Mouse (Mus musculus) inflammation-experienced regulatory T-cells (primary cell): ENCODE measurements around the gene Zfp788. TPM values are rescaled to one million over a fixed set of nuclear protein-coding genes. Genes with fewer than 3 reads are reported as not detected.

Source experiments
- polyA plus RNA-seq, 2 experiments: library from polyadenylated mRNA; unstranded; fragments of 100-300 nt; shearing (Covaris generic); gene quantifications; one replicate each; pipeline ENCODE4 v1.2.1; 2017

Gene Zfp788
- 10 to 100 TPM; 12.4 to 13.3 TPM for polyA plus RNA-seq

DNA sequence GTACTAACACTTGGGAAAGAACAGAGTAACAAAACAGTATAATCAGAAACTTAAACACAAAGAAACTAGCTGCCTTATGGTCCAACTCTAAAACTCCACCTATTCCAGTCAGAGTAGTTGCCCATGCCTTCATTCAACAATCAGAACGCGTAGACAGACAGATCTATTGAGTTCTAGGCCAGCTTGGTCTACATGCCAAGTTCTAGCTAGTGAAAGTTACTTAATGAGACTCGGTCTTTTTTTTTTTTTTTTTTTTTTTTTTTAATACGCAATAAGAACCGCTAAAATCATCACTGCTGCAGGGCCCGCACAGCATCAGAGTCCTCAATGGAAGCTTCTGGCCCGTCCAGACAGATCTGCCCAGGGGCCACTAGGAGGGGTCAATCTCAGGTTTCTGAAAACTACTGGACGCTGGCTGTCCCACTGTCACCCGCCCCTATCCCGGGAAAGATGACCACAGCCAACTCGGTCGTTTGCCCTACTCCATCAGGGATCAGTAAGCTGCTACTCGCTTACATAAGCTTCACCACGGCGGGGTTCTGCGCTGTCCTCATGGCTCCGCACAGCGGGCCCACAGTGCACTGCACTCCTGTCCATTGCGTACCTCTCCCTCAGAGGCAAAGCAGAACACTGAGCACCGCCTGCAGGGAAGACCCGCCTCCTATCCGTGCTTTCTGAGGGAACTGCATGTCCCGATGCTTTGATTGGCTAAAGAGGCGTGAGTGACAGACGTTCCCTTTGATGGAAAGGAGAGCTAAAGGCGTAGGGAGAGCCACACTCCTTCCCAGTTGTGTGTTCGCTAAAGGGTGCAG is at the start of gene Zfp788:
TSS of gene Zfp788 (plus strand) at position 795 of the 812 bp plus-strand sequence.

DNA sequence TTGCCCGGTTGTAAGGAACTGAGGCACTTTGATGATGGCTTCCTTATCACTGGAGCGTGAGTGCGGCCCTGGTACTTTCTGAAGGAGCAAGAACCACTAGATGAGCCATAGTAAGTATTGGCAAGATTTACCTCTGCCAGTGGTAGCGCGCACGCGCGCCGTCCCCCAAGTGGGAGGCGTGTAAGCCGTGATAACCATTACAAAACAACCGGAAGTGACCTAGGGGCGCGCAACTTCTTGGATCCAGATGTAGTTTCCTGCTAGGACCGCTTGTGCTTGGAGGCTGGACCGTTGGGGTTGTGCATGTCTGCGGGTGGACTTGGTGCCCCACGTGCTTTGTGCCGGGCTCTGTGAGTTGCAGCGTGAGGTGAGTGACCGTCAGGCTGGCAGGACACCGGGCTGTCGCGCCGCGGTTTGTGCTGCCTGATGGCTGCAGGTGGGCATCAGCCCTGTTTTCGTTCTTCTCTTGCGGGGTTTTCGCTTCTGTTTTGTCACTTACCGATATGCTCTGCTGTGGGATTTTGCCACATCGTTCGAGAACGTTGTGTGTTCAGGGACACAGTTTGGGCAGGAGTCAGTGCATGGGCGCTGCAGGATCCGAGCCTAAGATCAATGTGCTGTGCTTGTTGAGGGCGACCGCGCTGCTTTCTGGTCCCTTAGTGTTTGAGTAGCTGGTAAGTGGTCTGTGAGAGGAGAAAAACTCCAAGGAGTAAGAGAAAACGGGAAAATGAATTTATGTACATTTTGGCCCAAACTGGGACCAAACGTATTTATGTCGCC is 33.8 kb upstream of the Zfp788 start, which contains the start of gene 2610021A01Rik:
TSS of gene 2610021A01Rik (plus strand) at position 197 of the 780 bp plus-strand sequence.

Other genes starting within 250 kb of the Zfp788 start
- gene AI987944, start 239.8 kb upstream of the Zfp788 start, polyA plus RNA-seq: 10 to 100 TPM; 34.8 to 35.4 TPM
- under 1 TPM; 0.04 to 0.21 TPM for gene Vmn2r57, start 184.5 kb upstream of the Zfp788 start, polyA plus RNA-seq
- under 1 TPM in 1 of 2 experiments, not detected in 1; 0.10 TPM for gene Gm20449, start 133.8 kb upstream of the Zfp788 start, polyA plus RNA-seq
- gene AW146154, start 133.3 kb upstream of the Zfp788 start, polyA plus RNA-seq: 10 to 100 TPM; 11.0 to 16.2 TPM
- gene Gm6871, start 59.5 kb upstream of the Zfp788 start, polyA plus RNA-seq: under 1 TPM in 1 of 2 experiments, not detected in 1; 0.13 TPM
- gene 2610021A01Rik, start 34.0 kb upstream of the Zfp788 start, polyA plus RNA-seq: 10 to 100 TPM; 16.0 to 25.0 TPM
- under 1 TPM in 1 of 2 experiments, not detected in 1; 0.67 TPM for gene Vmn2r58, start 239.5 kb downstream of the Zfp788 start, polyA plus RNA-seq